19 mouse cellular contexts compared by ENCODE assay signal in the genomic region with DNA sequence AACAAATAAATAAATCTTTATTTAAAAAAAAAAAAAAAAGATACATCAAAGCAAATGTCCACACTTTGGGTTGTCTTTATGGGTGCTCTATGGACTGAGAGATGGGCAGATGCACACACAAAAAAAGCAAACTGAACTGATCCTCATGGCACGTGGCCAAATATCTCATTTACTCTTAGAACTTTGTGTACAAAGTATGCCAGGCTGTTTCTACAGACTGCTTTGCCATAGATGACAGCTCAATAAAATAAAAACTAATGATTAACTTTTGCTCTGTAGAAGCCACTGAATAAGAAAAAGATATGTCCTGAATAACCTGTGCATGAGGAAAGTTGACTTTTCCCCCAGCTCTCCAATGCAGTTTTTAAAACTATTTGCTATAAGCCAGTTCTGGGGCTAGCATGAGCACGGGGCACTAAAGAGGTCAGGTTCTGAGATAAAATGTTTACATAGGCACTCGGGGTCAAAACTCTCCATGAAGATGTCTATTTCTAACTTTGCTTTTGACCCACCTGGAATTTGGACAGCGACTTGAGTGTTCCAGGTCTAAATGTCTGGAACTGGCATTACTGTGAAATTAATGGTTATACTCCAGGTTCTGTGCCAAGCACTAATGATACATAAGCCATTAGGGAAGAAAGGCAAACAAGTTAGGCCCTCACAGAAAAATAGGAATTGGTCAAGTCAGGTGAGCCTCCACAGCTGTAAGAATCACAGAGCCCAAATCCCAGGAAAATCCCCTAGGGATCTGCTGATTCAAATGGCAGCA. TPM values are rescaled to one million over a fixed set of nuclear protein-coding genes. Genes with fewer than 3 reads are reported as not detected.
A peak's percentile ranks its signal among the peaks of the same experiment; 100 is the strongest.
DNase-seq lines count a peak whose midpoint lies in the region; ATAC-seq lines count a peak whose summit lies in the region.
"Had no signal": no experiment of that assay in that cellular context is flagged by ENCODE, and none has a peak within 500 bp of the region (broad histone marks: within the 10 kb centered on the region; RNA-seq: fewer than 3 reads in every experiment).

No protein-coding gene starts in this region.

- peak; percentile 22; the same call in 1 of the 2 replicates for ATAC-seq in liver, embryonic 15.5 days (ENCODE audit: insufficient read depth)
- ATAC-seq in liver, embryonic 11.5 days (replicated peaks; ENCODE audit: low FRiP score) = no peak
- peak; percentile 83 for ATAC-seq in intestine, embryonic 16.5 days
- ATAC-seq: lung, postnatal 0 days; midbrain, embryonic 13.5 days had no signal

- no peak overlapping the region for H3K4me2 ChIP-seq in liver, embryonic 15.5 days
- no peak overlapping the region for H3K4me2 ChIP-seq in liver, embryonic 11.5 days
- no peak overlapping the region for H3K4me2 ChIP-seq in intestine, embryonic 16.5 days (ENCODE audit: low read depth, low read length)
- H3K4me2 ChIP-seq: hindbrain, embryonic 14.5 days; liver, embryonic 13.5 days; midbrain, embryonic 13.5 days; neural tube, embryonic 12.5 days had no signal

- no peak overlapping the region for H3K27ac ChIP-seq in liver, embryonic 15.5 days (replicated peaks)
- H3K27ac ChIP-seq in liver, embryonic 11.5 days (ENCODE audit: low read depth, low read length) = no peak overlapping the region
- H3K27ac ChIP-seq in intestine, embryonic 16.5 days (ENCODE audit: low read length) = no peak overlapping the region
- H3K27ac ChIP-seq: hindbrain, embryonic 14.5 days; liver, embryonic 13.5 days; midbrain, embryonic 13.5 days; neural tube, embryonic 12.5 days had no signal

- H3K9ac ChIP-seq in liver, embryonic 15.5 days = no peak overlapping the region
- H3K9ac ChIP-seq in liver, embryonic 11.5 days (ENCODE audit: low read depth, low read length) = no peak overlapping the region
- no peak overlapping the region for H3K9ac ChIP-seq in intestine, embryonic 16.5 days (ENCODE audit: low read depth, low read length)
- H3K9ac ChIP-seq: hindbrain, embryonic 14.5 days; liver, embryonic 13.5 days; midbrain, embryonic 13.5 days; neural tube, embryonic 12.5 days had no signal

- H3K9me3 ChIP-seq in liver, embryonic 15.5 days (replicated peaks) = no peaks in the 10 kb centered on the region
- H3K9me3 ChIP-seq in liver, embryonic 11.5 days (ENCODE audit: control insufficient read depth, low read length) = no peaks in the 10 kb centered on the region
- H3K9me3 ChIP-seq in intestine, embryonic 16.5 days (ENCODE audit: control insufficient read depth, low read length) = no peaks in the 10 kb centered on the region
- H3K9me3 ChIP-seq: liver, embryonic 13.5 days; midbrain, embryonic 13.5 days; neural tube, embryonic 12.5 days had no signal

- H3K27me3 ChIP-seq in liver, embryonic 15.5 days = no peaks in the 10 kb centered on the region
- H3K27me3 ChIP-seq in liver, embryonic 11.5 days (replicated peaks; ENCODE audit: control insufficient read depth, insufficient read depth, low read length) = no peaks in the 10 kb centered on the region
- H3K27me3 ChIP-seq in intestine, embryonic 16.5 days (replicated peaks; ENCODE audit: control insufficient read depth, insufficient read depth, low read length) = no peaks in the 10 kb centered on the region
- H3K27me3 ChIP-seq: CH12.LX; liver, embryonic 13.5 days; neural tube, embryonic 12.5 days had no signal

- no peak for DNase-seq in liver, embryonic 11.5 days (ENCODE audit: low spot score)
- DNase-seq in kidney, postnatal 10 days = peak; percentile 28
- DNase-seq in gastrocnemius, postnatal 10 days = no peak
- no peak for DNase-seq in urinary bladder, postnatal 25 days (ENCODE audit: low spot score)
- DNase-seq in adrenal gland, postnatal 36 days = no peak
- DNase-seq: cerebellum, adult 9-11 months; embryo, embryonic 11 days; heart, adult 18-20 months; heart, postnatal 36 days; liver, embryonic 13.5 days; right cerebral cortex, adult 18-20 months; thymus, postnatal 36 days had no signal

- no peak overlapping the region for H3K4me3 ChIP-seq in liver, embryonic 15.5 days (replicated peaks)
- no peak overlapping the region for H3K4me3 ChIP-seq in liver, embryonic 11.5 days (ENCODE audit: low read depth, low read length)
- no peak overlapping the region for H3K4me3 ChIP-seq in intestine, embryonic 16.5 days (ENCODE audit: low read length)
- H3K4me3 ChIP-seq: liver, embryonic 13.5 days; midbrain, embryonic 13.5 days; neural tube, embryonic 12.5 days had no signal

- WGBS in liver, embryonic 15.5 days (ENCODE audit: insufficient replicate concordance) = 54% methylated on average over 4 of the region's 4 CpGs
- WGBS in liver, embryonic 11.5 days = 66% methylated on average over 4 of the region's 4 CpGs
- 52% methylated on average over 4 of the region's 4 CpGs for WGBS in intestine, embryonic 16.5 days

- H3K4me1 ChIP-seq in liver, embryonic 15.5 days (replicated peaks) = no peaks in the 10 kb centered on the region
- H3K4me1 ChIP-seq in liver, embryonic 11.5 days (replicated peaks; ENCODE audit: control insufficient read depth, insufficient read depth, low read length) = no peaks in the 10 kb centered on the region
- H3K4me1 ChIP-seq in intestine, embryonic 16.5 days (ENCODE audit: control insufficient read depth, insufficient read depth, low read length) = no peaks in the 10 kb centered on the region; the same call in 1 of the 2 replicates

- no peaks in the 10 kb centered on the region for H3K36me3 ChIP-seq in liver, embryonic 15.5 days (replicated peaks)
- no peaks in the 10 kb centered on the region; the same call in 1 of the 2 replicates for H3K36me3 ChIP-seq in liver, embryonic 11.5 days (ENCODE audit: control insufficient read depth, insufficient read depth, low read length)
- H3K36me3 ChIP-seq in intestine, embryonic 16.5 days (ENCODE audit: control insufficient read depth, insufficient read depth, low read length) = no peaks in the 10 kb centered on the region
- H3K36me3 ChIP-seq: midbrain, embryonic 13.5 days had no signal

RNA-seq across cellular contexts. Expression of a gene that starts 44.5 kb away (rescaled TPM):
- 8.5 and 8.7 TPM in 2 replicates for polyA plus RNA-seq in liver, embryonic 15.5 days (2015; fragmentation: Nextera tagmentation; extraction: Ambion mirVana)
- polyA plus RNA-seq in liver, embryonic 11.5 days (2014; fragmentation: Nextera tagmentation; extraction: Ambion mirVana) = 16.2 and 17.6 TPM in 2 replicates
- polyA plus RNA-seq in intestine, embryonic 16.5 days (2015; fragmentation: Nextera tagmentation; extraction: Ambion mirVana) = 21.3 and 22.1 TPM in 2 replicates
- total RNA-seq in gastrocnemius, postnatal 10 days (2021) = 10 to 100 TPM; 11.4 to 13.6 TPM
- total RNA-seq in adrenal gland, postnatal 36 days (2021) = 10 to 100 TPM; 34.2 to 40.5 TPM
